Mouse (Mus musculus) MEL-GATA-1-ER (cell line): ENCODE data around the gene Obp2a.
"Not testable (repeated sequence)": the region's sequence is repeated elsewhere in the genome, so short reads cannot be mapped to it uniquely, and the experiment has no call there.

Source experiments
- DNase-seq: peaks from one replicate; pipeline ENCODE4 v3.0.0-alpha.2; 2012; ENCODE audit warnings: low read depth; ENCODE audit errors: extremely low read depth

Obp2a gene

DNA sequence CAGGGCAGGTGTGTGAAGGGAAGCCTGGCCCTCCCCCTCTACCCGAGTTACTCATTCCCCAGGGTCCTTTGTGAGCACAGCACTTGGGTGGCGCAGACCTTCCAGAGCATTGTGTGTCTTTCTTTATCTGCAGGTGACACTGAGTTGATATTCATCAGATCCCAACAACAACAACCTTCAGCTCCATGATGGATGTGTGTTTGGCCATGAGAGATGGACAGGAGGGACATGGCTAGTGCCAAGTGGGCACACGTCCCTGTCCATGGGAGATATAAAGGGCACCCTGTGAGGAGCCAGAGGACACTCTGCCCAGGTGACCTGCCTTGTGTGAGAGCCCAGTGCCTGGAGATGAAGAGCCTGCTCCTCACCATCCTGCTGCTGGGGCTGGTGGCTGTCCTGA is at the start of gene Obp2a:
TSS of gene Obp2a (plus strand) at position 301 of the 400 bp plus-strand sequence.
- DNase-seq = not testable (repeated sequence)

DNA sequence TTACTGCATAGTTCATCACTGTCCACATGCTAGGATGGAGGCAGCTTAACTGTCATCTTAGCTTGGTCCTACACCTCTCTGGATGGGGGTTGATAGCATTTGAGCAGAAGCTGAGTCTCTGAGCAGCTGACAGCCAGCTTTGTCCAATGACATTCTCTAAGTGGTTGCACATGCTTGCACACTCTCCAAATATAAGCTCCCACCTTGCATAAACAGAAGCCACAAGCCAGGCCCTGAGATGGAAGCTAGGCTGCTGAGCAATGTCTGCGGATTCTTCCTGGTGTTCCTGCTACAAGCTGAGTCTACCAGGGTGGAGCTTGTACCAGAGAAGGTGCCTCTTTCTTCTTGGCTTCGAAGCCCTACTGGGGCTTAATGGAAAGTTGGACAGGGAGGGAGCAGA is 46.9 kb upstream of the Obp2a start, which contains the start of gene Lcn8:
TSS of gene Lcn8 (plus strand) at position 219 of the 400 bp plus-strand sequence.
- DNase-seq = no peak

- no peak for DNase-seq
These were observed 45.3 kb upstream of the Obp2a start for GRCm38 (mm10) chr2:25654502-25654901.

- no peak for DNase-seq
These were observed 43.2 kb upstream of the Obp2a start for GRCm38 (mm10) chr2:25656691-25657090.

DNA sequence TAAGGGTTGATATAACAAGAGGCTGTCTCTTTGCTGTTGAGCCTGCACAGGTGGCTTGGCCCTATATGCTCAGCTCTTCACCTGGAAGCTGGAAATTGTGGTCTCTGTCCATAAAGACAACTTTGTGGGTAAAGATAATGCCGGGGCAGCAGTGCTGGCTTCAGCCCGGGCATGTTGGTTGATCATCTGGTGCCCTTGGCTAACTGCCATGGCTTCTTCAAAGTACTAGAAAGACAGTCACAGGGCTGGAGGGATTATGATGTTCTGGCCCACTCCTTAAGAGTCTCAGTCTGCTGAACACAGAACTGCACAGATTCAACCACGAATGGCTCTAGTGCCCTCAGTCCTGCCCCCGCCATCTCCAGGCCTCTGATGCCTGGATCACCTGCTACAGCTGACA is 42.6 kb upstream of the Obp2a start:
- no peak for DNase-seq

DNA sequence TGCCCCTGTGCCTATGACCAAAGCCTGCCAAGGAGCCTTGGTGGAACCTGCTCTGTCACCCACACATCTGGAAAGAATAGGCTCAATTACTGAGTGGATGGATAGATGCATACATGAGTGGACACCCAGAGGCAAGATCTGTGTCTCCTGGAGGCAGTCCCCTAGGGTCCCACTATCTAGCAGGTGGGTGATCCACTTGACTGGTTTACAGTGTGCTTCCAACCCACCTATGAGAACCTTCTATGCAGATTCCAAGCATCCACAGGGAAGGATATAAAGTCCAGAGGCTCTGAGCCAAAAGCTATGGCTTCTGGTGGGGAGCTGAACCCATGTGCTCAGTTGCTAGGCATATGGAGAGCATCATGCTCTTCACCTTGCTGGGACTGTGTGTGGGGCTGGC is 42.2 kb upstream of the Obp2a start, which contains the start of gene Lcn5:
TSS of gene Lcn5 (plus strand) at position 301 of the 400 bp plus-strand sequence.
- no peak for DNase-seq

- no peak for DNase-seq
These were observed 39.6 kb upstream of the Obp2a start for GRCm38 (mm10) chr2:25660279-25660678.

DNA sequence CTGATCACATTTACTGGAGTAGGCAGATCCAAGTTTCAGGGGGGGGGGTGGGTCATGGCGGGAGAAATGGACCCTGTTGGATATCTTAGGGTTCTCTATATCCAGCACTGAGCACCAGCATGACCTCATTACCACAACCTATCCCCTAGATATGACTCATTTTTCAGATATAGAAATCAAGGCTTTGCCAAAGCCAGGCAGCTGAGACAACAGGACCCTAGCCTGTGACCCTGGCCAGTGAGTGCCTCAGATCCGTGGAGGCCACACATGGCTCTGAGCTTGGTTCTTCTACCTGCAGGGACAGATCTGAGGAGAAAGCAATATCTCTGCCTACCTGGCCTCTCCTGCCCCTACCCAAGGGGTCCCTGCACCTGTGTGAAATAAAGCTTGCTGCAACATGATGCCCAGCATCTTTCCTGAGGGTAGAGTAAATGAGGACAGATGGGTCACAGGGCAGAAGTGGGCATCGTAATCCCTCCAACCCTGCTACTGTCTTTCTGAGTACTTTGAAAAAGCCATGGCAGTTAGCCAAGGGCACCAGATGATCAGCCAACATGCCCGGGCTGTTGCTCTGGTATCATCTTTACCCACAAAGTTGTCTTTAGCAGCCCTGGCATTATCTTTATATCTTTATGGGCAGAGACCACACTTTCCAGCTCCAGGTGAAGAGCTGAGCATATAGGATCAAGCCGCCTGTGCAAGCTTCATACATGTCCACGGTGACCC is 38.4 kb upstream of the Obp2a start:
- no peak for DNase-seq

DNA sequence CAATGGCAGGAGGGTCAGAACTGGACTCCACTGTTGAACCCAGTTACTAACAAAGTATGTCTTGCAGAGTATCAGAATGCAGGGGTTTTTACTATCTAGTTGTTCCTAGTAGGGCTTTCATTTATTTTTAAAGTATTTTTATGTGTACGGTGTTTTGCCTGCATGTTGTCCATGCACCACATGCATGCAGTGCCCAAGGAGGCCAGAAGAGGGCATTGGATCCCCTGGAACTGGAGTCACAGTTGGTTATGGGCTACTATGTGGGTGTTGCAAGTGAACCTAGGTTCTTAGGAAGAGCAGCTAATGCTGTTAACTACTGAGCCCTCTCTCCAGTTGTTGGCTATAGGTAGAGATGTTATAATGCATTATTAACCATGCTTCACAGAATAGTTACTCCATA is 36.3 kb upstream of the Obp2a start:
- DNase-seq = peak; percentile 28

GRCm38 (mm10) chr2:25664125-25664524 is 35.7 kb upstream of the Obp2a start:
- DNase-seq = no peak

GRCm38 (mm10) chr2:25666516-25666915 is 33.3 kb upstream of the Obp2a start:
- DNase-seq = no peak

DNA sequence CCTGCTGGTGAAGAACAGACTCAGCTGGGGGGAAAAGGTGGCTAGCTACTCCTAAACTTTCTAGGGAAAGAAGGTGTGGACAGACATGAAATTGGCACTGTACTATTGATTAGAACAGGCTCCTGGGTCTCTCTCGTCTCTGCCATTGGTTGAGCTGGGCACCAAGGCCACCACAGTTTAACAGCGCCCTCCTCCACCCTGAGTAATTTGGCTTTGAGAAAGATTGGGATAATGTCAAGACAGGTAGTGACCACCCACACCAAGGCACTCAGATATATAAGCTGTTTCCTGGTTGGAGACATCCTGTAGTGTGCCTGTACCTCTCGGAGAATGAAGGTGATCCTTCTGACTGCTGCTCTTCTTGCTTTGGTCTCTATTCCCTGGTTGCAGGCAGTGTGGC is 23.4 kb upstream of the Obp2a start, which contains the start of gene Lcn6:
TSS of gene Lcn6 (plus strand) at position 301 of the 400 bp plus-strand sequence.
- DNase-seq = no peak

- no peak for DNase-seq
These were observed 20.3 kb upstream of the Obp2a start for GRCm38 (mm10) chr2:25679559-25679958.

GRCm38 (mm10) chr2:25682426-25682825 is 17.4 kb upstream of the Obp2a start, which contains the start of gene Lcn10:
TSS of gene Lcn10 (plus strand) at chr2:25682726.
- DNase-seq = no peak

DNA sequence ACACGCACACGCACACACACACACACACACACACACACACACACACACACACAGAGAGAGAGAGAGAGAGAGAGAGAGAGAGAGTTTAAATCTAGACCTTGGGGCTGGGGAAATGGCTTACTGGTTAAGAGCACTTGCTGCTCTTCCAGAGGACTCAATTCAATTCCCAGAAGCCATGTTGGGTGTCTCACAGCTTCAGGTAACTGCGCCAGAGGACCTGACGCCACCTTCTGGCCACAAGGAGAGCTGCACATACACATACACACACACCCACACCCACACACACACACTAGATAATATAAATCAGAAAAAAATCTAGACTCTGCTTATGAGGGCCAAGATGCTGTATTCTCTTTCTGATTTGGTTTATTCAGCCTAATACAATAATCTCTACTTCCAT is 12.9 kb upstream of the Obp2a start:
- DNase-seq = no peak

DNA sequence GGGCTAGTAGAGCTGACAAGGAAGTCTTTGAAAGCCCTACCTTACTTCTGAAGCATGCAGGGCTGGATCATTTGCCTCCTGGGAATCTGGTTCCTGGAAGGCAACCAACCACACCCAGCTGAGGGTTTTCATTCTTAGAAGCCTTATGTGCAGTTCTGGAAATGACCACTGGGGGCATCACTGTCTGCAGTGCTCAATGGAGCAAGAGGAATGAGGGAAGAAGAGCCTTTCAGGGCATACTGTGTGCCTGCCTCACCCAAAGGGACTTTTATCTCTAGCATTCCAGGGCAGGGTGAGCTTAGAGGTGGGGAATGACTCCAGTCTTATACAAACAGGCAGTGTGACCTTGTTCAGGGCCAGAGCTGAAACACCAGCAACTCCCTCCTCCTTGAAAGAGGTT is 5.2 kb upstream of the Obp2a start:
- peak; percentile 23 for DNase-seq

GRCm38 (mm10) chr2:25696951-25697350 is 2.9 kb upstream of the Obp2a start:
- DNase-seq = no peak

DNA sequence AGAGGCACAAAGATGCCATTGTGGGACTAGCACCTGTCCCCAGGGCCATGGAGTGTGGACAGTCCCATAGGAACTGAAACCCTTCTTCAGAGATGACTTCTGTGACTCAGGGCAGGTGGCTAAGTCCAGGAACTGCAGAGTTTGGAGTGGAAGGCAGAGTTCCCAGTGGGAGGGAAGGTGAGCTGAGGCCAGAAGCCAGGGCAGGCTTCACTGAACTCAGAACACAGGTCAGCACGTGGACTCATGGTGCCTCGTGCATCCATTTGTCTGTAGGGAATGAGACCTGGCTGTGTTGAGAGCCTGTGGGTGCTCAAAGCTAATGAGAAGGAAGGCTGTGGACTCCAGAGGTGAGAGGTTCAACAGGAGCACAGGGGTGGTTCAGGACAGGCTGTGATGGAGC is 1.1 kb upstream of the Obp2a start:
- no peak for DNase-seq

GRCm38 (mm10) chr2:25701001-25701400 is 1.2 kb downstream of the Obp2a start:
- DNase-seq = no peak

- DNase-seq = no peak
These were observed 3.9 kb downstream of the Obp2a start for GRCm38 (mm10) chr2:25703706-25704105.

DNA sequence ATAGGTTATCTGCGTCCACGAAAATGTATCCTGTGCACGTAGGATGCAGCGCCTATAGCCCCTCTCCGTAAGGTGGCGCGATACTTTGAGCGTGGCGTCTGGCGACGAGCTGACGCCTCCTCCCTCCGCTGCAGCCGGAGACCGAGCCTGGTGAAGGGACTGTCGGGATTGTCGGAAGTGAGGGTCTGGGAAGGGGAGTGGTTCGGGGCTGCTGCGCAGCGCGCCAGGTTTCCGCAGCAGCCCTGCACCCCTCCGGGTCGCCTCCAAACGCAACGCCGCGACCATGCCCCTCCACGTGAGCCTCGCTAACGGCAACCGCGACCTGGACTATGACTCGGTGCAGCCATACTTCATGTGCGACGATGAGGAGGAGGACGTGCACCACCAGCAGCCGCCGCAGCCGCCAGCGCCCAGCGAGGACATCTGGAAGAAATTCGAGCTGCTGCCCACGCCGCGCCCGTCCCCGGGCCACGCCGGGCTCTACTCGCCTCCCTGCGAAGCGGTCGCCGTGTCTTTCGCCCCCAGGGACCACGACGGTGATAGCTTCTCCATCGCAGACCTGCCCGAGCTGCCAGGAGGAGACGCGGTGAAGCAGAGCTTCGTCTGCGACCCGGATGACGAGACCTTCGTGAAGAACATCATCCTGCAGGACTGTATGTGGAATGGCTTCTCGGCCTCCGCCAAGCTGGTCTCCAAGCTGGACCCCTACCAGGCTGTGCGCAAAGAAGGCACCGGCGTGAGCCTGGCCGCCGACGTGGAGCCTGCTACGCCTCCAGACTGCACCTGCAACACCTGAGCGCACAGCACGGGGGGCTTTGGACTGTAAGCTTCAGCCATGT is 7.0 kb downstream of the Obp2a start, which contains the start of gene Bmyc:
TSS of gene Bmyc (plus strand) at position 97 of the 839 bp plus-strand sequence.
- DNase-seq = no peak

DNA sequence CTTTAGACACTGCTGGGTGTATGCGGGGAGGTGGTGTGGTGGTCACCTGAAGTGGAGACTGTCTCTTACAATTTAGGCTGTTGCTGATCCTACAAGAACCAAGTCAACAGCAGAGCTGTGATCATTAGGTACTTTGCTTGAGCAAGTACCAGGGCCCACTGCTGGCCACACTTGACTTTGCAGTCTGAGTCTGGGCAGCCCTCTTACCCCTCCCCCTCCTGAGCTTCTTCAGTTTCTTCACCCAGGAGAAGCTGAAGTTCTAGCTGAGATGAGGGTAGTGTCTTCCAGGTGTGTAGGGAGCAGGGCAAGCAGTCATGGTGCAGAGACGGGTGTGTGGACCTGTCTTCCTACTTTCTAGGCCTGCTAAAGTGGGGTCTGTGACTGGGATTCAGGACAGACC is 8.3 kb downstream of the Obp2a start:
- DNase-seq = no peak
